Mouse (Mus musculus): ENCODE measurements around the gene Sdc4. TPM values are rescaled to one million over a fixed set of nuclear protein-coding genes. Genes with fewer than 3 reads are reported as not detected.

Sdc4 gene
- polyA plus RNA-seq, 1 experiment, result 46.5 TPM

DNA sequence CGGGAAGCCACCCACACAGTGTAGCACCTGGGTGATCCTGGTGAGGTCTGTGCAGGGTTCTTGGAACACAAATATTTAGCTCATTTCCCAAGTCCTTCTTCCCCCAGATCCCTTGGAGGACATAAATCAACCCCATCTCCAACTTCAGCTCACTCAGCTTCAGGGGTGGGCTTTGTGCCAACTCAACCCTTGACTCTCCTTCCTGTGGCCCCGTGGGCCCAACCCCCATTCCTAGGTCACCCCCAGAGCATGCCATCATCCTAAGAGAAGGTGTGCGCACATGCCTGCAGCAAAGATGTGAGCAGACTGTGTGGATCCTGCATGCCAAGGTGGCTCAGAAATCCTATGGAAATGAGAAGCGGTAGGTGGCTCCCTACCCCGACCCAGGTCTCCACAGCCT, 38.2 kb downstream of the Sdc4 start:
- DNase-seq (ENCODE audit: extremely low spot score in 1 of 2, low spot score in 1 of 2), result no peak

DNA sequence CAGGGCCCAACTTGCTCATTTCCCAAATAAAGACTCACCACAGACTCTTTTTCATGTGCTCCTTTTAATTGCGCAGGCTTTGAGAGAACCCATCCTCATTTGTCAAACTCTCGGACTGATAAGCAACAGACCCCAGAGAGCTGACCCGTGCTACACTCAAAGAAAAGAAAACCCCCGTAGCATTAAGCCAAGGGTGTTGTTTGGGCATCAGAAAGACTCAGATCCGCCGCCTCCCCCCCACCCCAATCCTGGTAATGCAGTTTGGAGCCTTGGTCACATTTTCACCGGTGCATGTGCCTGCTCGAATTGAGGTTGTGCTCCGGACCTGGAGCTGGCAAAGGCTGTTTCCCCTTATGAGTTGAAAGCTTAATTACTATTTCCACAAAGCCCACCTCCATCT, 38.6 kb downstream of the Sdc4 start, which contains the start of gene Matn4:
Matn4 (minus strand) TSS at position 101 of the 400 bp plus-strand sequence.
- no peak for DNase-seq (ENCODE audit: extremely low spot score in 1 of 2, low spot score in 1 of 2)

DNA sequence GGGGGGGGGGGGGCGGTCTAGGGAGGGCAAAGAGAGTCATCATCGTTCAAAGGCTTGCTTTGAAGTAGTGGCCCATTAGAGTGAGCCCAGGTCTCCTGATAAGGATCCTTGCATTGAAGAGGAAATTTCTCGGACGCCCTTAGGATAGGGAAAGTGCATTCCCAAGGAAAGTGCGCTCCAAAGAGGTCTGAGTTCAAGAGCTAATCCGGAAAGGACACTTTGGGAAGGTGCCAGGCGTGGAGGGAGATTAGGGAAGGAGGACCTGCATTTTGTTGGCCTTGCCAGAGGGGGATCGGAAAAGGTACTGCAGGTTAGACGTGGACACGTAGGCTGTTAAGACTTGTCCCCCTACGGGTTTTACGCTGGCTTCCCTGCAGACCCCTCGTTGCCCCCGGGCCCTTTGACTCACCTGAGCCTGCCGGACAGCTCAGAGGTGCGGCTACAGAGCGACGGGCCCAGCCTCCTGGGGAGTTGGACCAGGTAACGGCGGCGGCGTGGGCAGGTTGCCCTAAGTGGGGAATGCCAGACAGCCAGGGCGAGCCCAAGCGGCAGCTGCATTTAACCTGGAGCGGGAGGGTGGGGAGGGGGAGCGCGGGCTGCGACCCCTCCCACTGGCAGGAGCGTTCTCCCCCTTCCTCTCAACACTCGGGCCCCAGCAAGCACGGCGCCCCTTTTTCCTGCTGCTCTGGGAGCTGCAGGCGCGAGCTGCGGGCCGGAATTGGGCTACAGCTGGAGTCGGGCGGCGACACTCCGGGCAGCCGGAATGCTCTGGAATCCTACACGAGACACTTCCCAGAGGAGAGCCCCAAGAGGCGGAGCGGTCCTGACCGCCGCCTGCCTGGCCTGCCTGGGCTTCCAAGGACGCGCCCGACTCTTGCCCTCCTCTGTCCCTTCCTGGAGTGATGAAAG, 39.4 kb downstream of the Sdc4 start:
- no peak for DNase-seq (ENCODE audit: extremely low spot score in 1 of 2, low spot score in 1 of 2)

DNA sequence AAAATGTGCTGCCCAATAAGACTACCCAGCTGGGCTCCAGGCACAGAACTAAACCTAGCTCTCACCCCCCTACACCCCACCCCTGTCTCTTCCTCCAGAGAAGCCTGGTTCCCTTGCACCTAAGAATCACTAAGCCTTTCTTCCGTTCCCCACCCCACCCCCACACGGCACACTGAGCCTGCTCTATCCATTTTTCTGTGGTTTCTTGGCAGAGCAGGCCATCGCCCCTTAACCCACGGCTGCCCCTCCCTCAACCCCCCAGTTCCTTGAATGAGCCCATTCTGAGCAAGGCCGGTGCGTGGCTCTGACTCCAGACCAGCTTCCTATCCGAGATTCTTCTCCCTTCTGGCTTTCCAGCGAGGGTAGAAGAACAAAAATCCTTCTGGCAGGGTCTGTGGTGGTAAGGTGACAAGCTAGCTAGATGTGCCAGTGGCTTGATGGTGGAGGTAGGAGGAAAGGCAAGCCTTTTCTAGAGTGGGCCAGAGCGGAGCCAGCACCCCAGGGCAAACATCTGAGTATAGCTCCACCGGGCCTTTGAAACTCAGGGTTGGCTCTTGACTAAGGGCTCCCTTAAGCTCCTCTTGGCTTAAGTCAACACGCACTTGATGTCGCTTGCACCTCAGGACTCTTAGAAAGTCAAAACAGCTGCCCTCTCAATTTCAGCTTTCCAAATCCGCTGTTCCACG, 40.1 kb downstream of the Sdc4 start:
- DNase-seq (ENCODE audit: extremely low spot score in 1 of 2, low spot score in 1 of 2), result no peak

DNA sequence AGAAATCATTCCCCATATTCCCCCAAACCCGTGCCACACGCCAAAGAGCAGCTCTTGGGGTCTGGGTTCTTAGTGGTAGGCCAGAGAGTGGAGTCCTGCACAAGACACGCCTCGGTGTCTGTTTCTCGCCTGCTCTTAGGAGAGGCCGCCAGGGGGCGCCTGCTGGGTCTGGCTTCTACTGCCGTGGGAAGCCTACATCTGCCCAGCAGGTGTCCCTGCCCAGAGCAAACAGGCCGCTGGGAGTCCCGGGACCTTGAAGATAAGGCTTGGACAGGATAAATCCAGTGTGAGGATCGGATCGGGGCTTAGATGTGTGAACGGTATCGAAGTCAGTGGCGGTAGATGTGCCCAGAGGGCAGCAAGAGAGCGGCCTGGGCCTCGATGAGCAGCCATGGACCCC, 40.8 kb downstream of the Sdc4 start, which contains the start of gene Rbpjl:
Rbpjl (plus strand) TSS at position 236 of the 400 bp plus-strand sequence.
- peak in 1 of 2 experiments; percentile 76 for DNase-seq (ENCODE audit: extremely low spot score in 1 of 2, low spot score in 1 of 2)

DNA sequence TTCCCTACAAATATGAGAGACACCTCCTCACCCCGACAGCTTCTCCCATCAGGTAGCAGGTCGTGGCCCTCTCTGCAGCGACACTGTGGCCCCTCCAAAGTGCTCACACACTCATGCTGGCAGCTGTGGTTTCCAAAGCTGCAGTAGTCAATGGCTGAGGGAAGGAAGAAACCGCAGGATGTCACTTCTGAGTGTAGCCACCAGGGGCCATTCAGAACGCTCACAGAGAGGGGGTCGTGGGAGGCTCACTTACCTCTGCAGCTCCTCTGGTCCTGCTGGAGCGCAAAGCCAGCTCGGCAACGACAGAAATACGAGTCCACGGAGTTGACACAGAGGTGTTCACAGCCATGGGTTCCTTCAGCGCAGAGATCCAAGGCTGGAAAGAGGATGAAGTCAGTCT, 46.8 kb downstream of the Sdc4 start:
- DNase-seq (ENCODE audit: extremely low spot score in 1 of 2, low spot score in 1 of 2), result no peak

DNA sequence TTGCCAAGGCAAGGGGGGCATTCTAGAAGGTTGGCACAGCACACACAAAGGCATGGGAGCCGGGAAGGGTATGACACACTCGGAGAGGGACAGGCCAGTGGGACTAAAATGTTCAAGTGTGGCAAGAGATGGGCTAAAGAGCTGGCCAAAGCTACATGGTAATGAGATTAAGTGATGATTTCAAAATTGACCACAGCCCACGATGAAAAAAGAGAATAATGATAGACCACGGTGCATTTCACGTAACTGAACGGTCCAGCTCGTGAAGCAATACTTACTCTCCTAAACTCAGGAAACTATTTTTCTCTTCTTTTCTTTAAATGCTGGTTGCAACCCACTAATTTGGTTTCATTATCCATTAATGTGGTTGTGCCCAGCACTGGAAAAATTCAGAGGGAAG, 47.6 kb downstream of the Sdc4 start:
- no peak for DNase-seq (ENCODE audit: extremely low spot score in 1 of 2, low spot score in 1 of 2)

DNA sequence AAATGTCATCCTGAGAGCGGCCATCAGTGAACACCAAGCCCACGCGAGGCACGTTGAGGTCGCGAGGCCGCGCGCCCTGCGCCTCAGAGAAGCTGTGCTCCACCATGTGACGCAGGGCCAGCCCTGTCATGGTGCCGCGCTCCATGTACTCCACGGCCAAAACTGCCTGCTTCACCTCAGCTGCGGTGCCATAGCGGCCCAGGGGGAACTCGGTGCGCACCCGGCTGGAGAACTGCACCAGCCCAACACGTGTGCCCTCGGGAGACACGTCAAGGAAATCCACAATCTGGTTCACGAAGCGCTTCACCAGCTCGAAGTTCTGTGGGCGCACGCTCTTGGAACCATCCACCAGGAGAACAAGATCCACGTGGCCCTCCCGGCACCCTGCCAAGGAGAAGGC, 50.6 kb downstream of the Sdc4 start:
- no peak for DNase-seq (ENCODE audit: extremely low spot score in 1 of 2, low spot score in 1 of 2)

DNA sequence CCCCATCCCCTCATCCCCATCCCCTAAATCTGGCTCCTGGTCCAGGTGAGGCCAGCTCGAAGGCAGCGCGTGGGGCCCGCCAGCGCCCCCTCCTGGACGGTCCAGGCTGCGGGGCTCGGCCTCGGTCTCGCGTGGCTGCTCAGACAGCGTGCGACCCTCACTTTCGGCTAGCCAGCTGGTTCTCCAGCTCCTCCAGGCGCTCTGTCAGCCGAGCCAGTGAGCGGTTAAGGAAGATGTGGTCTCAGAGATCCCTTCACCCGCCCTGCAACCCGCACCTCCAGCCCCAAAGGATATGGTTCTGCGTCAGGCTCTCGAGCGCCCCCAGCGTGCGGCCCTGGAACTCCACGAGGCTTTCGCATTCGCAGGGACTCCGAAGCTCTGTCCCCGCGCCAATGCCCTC, 54.2 kb downstream of the Sdc4 start:
- DNase-seq (ENCODE audit: extremely low spot score in 1 of 2, low spot score in 1 of 2), result peak; percentile 27 to 95

DNA sequence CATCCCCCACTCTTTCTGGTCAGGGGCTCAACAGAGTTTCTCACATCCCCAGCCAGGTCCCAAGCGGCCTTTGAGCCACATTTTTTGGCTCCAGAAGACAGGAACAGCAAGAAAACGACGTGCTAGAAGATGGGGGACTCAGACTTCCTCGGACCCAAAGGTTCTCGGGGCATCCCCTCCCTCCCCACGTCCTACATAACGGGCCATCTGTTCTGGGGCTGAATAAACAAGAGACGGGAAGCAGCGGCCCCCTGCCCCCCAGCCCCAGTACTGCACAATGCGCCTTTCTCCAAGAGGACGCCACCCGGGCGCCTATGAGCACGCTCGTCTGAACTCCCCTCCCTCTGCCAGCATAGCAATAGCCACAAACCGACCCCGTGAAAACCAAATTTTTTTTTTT, 54.7 kb downstream of the Sdc4 start, which contains the start of gene Slpi:
Slpi (minus strand) TSS at position 76 of the 400 bp plus-strand sequence.
- DNase-seq (ENCODE audit: extremely low spot score in 1 of 2, low spot score in 1 of 2), result peak in 1 of 2 experiments; percentile 31

DNA sequence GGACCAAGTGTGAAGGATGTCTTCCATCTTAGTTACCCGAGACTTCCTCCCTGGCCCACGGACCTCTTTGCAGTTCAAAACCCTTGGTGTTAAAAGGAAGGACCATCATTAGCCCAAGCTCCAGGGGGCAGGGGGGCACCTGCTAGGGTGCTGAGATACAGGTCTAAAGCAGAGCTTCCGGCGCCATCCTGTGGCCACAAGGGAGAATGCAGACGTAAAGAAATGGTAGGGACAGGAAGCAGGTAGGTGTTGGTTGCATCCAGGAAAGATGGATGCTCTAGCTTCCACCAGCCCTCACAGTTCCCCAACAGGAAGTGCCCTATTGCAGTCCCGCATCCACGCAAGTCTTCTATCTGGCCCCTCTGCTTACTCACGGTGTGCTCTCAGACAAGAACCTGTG, 56.7 kb downstream of the Sdc4 start:
- peak; percentile 33 to 80 for DNase-seq (ENCODE audit: extremely low spot score in 1 of 2, low spot score in 1 of 2)

DNA sequence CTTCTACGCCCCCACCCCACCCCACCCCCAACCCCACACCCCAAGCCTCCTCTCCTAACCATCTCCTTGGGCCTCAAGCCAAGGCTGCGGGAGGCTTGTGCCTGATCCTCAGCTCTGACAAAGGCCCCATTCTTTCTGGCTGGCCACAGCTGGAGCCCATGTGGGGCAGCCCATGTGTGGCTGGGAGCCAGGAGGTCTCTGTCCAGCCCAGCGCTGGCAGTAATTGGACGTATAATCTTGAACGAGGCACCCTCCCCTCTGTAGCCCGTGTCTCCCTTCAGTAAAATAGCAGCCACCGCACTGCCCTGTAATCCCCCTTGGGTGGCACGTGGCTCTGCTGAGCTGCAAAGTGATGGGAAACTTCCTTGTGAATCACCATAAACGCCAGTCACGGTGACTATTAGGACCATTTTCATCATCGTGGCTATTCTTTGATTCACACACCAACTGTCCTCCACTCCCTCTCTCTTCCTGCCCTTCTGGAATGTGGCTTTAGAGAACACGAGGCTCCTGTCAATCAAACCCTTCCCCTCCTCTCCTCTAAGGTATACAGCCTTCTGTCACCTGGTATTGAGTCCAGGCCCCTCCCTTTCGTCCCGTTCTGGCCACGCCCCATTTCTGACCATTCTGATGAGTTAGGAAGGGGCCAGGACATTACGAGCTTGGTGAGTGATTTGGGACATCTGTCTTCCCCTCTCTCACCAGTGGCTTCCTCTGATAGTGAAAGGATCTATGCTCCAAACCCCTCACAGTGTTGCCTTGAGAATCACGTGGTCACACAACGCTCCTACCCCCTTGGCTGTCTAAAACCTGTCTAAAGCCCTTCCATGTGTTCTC, 57.5 kb downstream of the Sdc4 start:
- peak in 1 of 2 experiments; percentile 57 for DNase-seq (ENCODE audit: extremely low spot score in 1 of 2, low spot score in 1 of 2)

DNA sequence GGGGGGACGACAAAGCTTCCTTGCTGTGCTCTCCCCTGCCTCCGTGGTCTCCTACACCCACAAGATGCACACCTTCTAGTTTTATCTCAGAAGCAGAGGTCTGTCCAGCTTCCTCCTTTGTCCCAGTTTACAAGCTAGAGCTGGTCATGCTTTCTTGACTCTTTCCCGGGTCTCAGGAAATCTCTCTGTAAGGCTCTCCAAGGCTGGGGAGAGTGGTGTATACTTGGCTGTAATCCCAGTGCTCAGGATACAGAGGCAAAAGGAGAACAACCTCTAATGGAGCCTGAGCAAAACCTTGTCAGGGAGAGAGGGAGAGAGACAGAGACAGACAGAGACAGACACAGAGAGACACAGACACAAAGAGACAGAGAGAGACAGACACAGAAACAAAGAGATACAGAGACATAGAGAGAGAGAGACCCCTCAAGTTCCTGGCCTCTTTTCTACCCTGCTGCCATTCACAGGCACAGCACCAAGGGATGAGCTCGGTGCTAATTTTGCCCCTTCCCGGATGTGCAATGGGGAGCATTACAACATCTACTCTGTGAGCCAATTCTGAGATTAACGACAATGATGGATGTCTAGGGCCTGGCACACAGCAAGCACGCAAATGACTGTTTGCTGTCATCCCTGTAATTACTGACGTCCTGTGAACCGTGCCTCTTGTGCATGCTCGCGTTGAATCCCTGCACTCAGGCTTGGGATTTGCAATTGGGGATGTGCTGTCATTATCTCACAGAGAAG, 59.9 kb downstream of the Sdc4 start:
- no peak for DNase-seq (ENCODE audit: extremely low spot score in 1 of 2, low spot score in 1 of 2)

DNA sequence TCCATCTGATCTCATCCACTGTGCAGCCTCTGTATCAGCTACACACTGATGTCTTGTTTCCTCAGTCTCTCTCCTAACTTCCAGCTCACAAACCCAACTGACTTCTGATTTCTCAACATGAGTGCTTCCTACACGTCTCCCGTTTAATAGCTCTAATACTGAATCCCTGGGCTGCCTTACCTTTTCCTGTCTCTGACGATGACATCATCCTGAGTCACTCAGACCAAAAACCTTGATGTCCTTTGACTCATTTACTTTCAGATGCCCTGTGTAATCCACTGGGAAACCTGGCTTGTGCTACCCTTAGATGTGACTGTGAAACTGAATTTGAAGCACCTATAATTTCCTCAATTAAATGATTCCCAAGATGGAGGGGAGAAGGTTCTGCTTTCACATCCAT, 60.7 kb downstream of the Sdc4 start:
- DNase-seq (ENCODE audit: extremely low spot score in 1 of 2, low spot score in 1 of 2), result no peak

DNA sequence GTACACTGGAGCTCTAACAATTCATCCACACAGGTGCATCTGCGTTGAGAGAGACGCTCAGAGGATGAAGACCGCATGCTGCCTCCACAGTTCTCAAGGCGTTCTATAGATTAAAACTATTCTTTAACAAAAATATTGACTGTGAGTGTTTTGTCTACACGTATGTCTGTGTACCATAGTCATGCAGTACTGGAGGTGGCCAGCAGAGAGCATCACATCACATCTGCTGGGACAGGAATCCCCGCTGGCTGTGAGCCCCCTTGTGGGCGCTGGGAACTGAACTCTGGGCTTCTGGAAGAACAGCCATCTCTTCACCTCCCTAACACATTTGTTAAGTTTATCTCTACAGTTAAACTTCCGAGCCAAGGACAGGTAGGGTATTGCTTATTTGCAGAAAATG, 62.0 kb downstream of the Sdc4 start:
- no peak for DNase-seq (ENCODE audit: extremely low spot score in 1 of 2, low spot score in 1 of 2)

DNA sequence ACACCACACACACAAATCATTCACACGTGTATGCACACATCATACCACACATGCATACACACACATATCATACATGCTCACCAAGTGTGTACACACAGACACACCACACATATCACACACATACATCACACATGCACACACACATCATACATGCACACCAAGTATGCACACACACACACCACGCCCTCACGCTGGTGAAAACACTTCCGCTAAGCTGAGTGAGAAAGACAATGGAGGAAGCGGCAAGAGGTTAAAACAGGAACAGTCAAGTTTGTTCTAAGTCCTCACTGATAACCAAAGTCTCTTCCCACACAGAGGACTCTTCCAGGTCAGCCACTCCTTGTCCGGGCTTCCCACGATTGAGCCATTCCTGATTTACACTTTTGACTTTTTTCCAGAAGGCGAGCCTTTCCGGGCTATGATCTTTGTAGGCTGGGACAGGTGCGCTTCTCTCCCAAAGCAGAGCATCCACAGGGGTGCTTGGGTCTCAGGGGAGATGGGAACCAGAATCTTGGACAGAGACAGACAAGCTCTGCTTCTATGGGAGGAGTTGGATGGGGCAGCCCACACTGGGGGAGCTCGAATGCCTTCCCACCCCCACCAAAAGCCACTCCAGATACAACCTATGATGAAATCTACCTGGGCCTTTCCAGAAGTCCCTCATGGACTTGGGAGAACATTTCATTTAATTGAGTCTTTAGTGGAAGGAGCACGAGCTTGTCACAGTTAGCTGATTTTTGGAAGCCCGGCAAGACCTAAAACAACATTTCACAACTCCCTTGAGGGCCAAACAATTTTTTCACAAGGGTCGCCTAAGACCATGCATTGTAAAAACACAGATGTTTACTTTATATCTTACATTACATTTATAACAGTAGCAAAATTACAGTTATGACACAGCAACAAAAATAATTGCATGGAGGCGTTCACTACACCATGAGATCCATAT, 65.9 kb downstream of the Sdc4 start:
- DNase-seq (ENCODE audit: extremely low spot score in 1 of 2, low spot score in 1 of 2), result no peak

All from frontal cortex, adult 2 months (tissue).